Mouse (Mus musculus) common myeloid progenitor, adult 5-6 weeks (primary cell): ENCODE measurements around the gene Scml4. TPM values are rescaled to one million over a fixed set of nuclear protein-coding genes. Genes with fewer than 3 reads are reported as not detected.

Experiments used
- ATAC-seq: replicated peaks from 2 replicates; pipeline ENCODE4 v1.8.0; 2016; ENCODE audit warnings: low read depth, mild to moderate bottlenecking, moderate TSS enrichment, inconsistent platforms; ENCODE audit not compliant: poor library complexity, severe bottlenecking
- total RNA-seq: library from RNA; stranded (forward); fragments of 200-1000, 187-1606 nt; gene quantifications from 2 replicates; pipeline ENCODE4 v1.2.3, GENCODE M21; 2017

The Scml4 gene
- total RNA-seq, 1 experiment from 2014 or later: 3.0 TPM

- ATAC-seq: no peak
Observed at GRCm38 (mm10) chr10:42978346-42978745, 118.2 kb downstream of the Scml4 start.

GRCm38 (mm10) chr10:42980999-42981757 is 121.0 kb downstream of the Scml4 start:
- no peak for ATAC-seq

GRCm38 (mm10) chr10:42984886-42985285 is 124.7 kb downstream of the Scml4 start:
- ATAC-seq: no peak

DNA sequence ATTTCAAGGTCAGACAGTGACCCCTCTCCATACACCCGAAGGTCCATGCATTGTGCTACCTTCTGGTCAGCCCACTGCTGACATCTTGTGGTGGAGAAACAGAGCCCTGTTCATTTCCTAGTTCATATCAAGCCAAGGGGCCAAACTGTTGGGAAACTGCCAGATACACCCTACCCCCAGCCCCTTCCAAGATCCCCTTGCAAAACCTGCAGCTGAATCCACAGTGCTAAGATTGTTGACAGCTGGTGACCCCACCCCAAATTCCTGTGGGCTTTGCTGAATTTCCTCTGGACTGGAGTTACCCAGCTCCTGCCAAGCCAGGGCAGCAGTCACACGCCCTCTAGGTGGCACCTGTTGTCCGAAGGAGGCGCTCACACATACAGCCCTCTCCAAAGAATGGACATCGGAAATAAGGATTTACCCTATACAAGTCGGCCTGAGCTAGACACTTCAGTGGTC is 127.5 kb downstream of the Scml4 start:
- peak; percentile 68 for ATAC-seq

DNA sequence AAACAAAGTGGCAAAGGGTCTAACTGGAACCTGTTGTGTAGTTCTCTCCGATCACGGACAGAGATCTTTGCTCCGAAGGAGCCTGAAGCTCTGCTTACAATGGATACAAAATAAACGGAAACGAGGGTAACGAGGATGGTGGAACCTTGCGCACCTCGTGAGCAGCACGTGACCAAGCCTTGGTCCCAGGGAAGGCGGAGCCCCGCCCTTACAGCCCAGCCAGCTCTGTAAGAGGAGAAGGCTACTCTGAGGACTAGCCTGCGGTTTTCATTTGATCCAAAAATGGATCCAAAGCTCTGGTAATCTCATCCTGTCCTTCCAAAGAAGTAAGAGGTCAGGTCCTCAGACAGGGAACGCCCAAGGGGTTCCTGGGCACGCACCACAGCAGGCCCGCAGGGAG is 128.5 kb downstream of the Scml4 start:
- no peak for ATAC-seq

DNA sequence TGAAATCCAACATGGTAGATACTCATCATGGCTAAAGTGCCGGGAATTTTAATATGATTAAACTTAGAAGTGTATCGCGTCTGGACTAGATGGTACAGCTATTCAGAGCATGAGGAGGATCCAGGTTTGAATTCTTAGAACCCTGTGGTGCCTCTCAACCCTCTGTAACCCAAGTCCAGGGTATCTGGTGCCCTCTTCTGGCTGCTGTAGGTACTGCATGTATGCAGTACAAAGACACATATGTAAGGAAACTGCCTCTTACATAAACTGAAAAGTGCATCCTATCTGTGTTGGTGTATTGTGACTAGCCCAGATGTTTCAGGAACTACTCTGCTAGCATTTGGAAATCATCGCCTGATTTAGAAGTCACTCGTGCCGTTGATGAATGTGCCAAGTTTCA is 129.7 kb downstream of the Scml4 start:
- peak; percentile 62 for ATAC-seq

DNA sequence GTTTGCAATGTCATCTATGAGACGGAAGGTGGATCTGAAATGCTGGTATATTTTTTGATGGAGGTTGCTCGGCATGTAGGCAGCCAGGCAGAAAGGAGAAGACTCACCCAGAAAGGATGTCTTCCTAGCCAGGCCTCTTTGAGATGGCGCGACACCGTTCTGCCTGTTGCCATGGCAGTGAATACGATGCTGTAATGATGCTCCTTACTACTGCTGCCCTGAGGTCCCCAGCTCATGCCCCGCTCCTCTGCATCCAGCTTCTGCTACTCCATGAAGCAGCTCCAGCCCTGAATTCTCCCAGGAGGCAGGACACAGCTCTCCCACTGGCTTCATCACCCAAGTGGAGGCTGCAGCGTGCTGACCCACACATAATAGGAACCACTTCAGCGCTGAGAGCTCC is 130.8 kb downstream of the Scml4 start:
- ATAC-seq: no peak

DNA sequence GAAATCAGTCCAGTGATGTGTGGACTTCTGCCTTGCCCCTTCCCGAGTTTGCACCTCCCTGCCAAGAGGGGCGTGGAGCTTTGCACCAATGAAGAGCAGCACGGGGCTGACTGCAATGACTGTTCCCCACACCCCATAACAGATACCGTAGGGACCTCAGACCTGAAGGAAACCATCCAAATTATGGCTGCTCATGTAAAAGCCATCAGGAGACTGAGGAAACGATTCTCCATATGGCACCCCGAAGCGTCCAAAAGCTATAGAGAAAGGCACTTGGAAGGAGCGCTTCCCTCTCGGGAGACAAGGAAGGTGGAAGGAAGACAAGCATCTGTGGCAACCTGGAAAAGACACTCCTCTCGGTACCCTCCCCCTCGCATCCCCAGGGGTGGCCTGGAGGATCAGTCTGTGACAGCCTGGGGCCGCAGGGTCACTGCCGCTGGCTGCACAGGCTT is 134.2 kb downstream of the Scml4 start:
- ATAC-seq: no peak

- no peak for ATAC-seq
Observed at GRCm38 (mm10) chr10:42995484-42995895, 135.3 kb downstream of the Scml4 start.

- ATAC-seq: no peak
Observed at GRCm38 (mm10) chr10:42997278-42997677, 137.1 kb downstream of the Scml4 start.

- ATAC-seq: no peak
Observed at GRCm38 (mm10) chr10:42999324-42999723, 139.2 kb downstream of the Scml4 start.

- ATAC-seq: no peak
Observed at GRCm38 (mm10) chr10:43001433-43001832, 141.3 kb downstream of the Scml4 start.

DNA sequence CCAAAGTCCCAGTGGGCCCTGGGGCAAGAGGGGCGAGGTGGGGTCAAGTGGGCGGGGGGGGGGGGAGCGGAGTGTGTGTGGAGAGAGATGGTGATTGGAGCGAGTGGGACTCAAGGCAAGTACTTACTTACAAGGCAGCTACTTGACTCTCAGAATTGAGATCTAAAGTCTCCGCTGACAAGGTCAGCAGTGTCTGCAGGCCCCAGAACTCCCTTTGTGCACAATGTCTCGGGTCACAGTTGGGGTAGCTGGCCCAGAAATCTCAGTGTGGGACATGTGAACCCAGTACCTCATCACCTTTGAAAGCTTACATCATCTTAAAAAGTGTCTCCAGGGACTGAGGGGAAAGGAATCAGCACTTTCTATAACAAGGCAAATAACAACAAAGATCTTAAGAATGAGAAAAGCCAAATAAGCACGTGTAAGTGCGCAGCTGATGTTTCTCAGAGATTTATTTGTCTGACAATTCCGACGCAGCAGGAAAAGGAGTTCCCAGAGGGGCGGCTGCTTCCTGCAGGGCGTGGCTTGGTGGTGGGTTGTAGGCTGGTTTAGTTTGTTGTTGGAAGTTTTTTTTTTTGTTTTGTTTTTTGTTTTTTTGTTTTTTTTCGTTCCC is 142.0 kb downstream of the Scml4 start:
- ATAC-seq: no peak

DNA sequence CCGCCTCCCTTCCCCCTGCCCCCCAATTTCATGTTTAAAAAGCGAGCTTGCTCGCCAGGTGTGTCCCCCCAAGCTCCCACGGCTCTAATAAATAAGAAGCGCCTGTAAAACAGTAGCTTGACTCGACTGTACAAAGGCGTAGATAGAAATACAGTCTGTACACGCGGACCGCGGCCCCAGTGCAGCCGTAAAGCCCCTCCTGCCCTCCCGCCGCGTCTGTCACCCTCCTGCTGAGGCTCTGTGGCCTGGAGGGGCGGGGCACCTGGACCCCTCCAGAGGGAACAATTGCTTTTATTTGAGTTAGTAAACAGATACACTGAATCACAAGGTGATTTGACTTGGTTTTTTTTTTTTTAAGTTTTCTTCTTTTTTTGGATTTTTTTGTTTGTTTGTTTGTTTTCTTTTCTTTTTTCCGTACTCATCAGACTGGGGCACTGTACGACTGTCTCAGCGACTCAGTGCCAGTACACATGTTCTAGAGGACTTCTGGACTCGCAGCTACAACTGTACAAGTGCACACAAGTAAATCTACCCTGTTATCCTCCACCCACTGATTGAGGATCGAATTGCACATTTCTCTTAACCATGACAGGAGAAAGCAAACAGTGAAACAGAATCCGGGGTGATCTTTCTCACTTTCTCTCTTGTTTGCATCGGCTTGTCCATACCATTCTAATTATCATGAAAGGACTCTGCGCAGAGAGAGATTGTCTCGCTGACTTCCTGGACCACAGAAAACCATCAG is 142.7 kb downstream of the Scml4 start:
- ATAC-seq: no peak; the same call in 1 of the 2 replicates

GRCm38 (mm10) chr10:43003466-43003757 is 143.2 kb downstream of the Scml4 start:
- ATAC-seq: no peak

GRCm38 (mm10) chr10:43004174-43004734 is 144.1 kb downstream of the Scml4 start:
- no peak for ATAC-seq

- no peak for ATAC-seq
Observed at GRCm38 (mm10) chr10:43005031-43005430, 144.9 kb downstream of the Scml4 start.

- ATAC-seq: no peak
Observed at GRCm38 (mm10) chr10:43005677-43006076, 145.5 kb downstream of the Scml4 start.

DNA sequence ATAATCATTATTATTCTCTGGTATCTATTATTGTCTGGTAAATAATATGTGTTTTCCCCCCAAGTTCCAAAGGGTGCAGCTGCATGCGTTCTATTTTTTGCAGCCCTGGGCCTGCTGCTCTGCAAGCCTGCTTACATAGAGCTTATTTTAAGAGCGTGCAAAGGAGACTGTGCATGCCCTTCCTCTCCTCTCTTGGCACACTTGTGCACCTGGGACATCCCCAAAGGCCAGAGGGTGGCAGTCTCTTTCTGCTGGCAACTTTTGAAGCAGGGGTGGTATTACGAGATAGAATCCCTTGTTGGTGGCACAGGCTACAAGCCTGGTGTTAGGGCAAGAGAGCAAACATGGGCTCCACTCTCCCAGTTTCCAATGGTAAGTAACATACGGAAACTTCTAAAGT is 146.4 kb downstream of the Scml4 start:
- no peak for ATAC-seq

GRCm38 (mm10) chr10:43008116-43008515 is 147.9 kb downstream of the Scml4 start:
- no peak for ATAC-seq
